Mouse (Mus musculus) cerebellum, adult 2 months (tissue): Measurements from ENCODE around the gene Hic1.

Source experiments
- CTCF ChIP-seq: fragments of 200-500 bp; IDR thresholded peaks from 2 replicates; pipeline ENCODE4 v1.5.1; 2011; ENCODE audit warnings: low read depth, mild to moderate bottlenecking, control low read depth, low read length, moderate library complexity, borderline replicate concordance; ENCODE audit not compliant: insufficient read depth
- POLR2A ChIP-seq: fragments of 200-500 bp; IDR thresholded peaks from 2 replicates; pipeline ENCODE4 v1.6.1; 2011; ENCODE audit warnings: low read length, control low read depth, borderline replicate concordance; ENCODE audit not compliant: insufficient read depth

DNA sequence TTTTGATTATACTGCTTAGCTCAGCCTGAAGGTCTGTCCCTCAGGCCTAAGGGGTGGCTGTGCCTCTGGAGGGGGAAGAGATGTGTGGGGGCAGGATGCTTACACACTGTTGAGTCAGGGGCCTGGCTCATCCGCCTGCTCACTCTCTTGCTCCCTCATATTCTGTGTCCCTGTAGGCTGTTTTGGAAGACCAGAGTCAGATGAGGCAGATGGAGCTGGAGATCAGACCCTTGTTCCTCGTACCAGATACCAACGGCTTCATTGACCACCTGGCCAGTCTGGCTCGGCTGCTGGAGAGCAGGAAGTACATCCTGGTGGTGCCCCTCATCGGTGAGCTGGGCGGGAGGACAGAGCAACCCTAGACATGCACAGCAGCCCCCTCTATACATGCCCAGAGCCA lies 13.3 kb downstream of the Hic1 start:
- no peak for TF ChIP-seq POLR2A
- no peak for TF ChIP-seq CTCF
